Mouse (Mus musculus) erythroid progenitor cell, adult 5-6 weeks (primary cell): ENCODE results near the gene Ifitm2. TPM values are rescaled to one million over a fixed set of nuclear protein-coding genes. Genes with fewer than 3 reads are reported as not detected.
"Not testable (repeated sequence)": the region's sequence is repeated elsewhere in the genome, so short reads cannot be mapped to it uniquely, and the experiment has no call there.

Experiments used
- ATAC-seq: replicated peaks from 2 replicates; pipeline ENCODE4 v1.8.0; 2016; ENCODE audit warnings: moderate number of reproducible peaks, mild to moderate bottlenecking, moderate TSS enrichment, inconsistent platforms; ENCODE audit not compliant: poor library complexity, low FRiP score, severe bottlenecking
- total RNA-seq, 2 experiments: library from RNA; stranded (forward) in 1 of 2; stranded (reverse) in 1 of 2; fragments of 150-400 nt in 1 of 2; fragments of 186-747, 209-891 nt in 1 of 2; gene quantifications; 2 replicates each; pipeline versions ENCODE4 v1.2.3 to v1.2.4; 2015 to 2017; ENCODE audit warnings: low replicate concordance in 2 of 2

Gene Ifitm2
- total RNA-seq (2015; ENCODE audit: low replicate concordance), result 61.6 and 73.4 TPM in 2 replicates
- 14.5 and 51.7 TPM in 2 replicates for total RNA-seq (2017; ENCODE audit: low replicate concordance)

- ATAC-seq, result no peak
Observed at GRCm38 (mm10) chr7:140955758-140956555, at the start of gene Ifitm2, which contains the start of gene Gm45717. Gene Ifitm2 (minus strand): TSS chr7:140955987. Gene Gm45717 (minus strand): TSS chr7:140955937.

- no peak for ATAC-seq
Observed at GRCm38 (mm10) chr7:141003248-141004010, 47.6 kb upstream of the Ifitm2 start.

GRCm38 (mm10) chr7:141000881-141001708 lies 45.3 kb upstream of the Ifitm2 start:
- no peak for ATAC-seq

- no peak for ATAC-seq
Observed at GRCm38 (mm10) chr7:140998853-140999700, 43.3 kb upstream of the Ifitm2 start.

- ATAC-seq, result no peak
Observed at GRCm38 (mm10) chr7:140997817-140998216, 42.0 kb upstream of the Ifitm2 start.

- ATAC-seq, result no peak
Observed at GRCm38 (mm10) chr7:140991117-140991689, 35.4 kb upstream of the Ifitm2 start.

- ATAC-seq, result no peak
Observed at GRCm38 (mm10) chr7:140990622-140991021, 34.8 kb upstream of the Ifitm2 start.

- no peak for ATAC-seq
Observed at GRCm38 (mm10) chr7:140990185-140990584, 34.4 kb upstream of the Ifitm2 start.

- ATAC-seq, result no peak
Observed at GRCm38 (mm10) chr7:140989022-140989421, 33.2 kb upstream of the Ifitm2 start.

GRCm38 (mm10) chr7:140987182-140988138 lies 31.7 kb upstream of the Ifitm2 start:
- ATAC-seq, result no peak

GRCm38 (mm10) chr7:140982971-140983370 lies 27.2 kb upstream of the Ifitm2 start:
- ATAC-seq, result no peak

- no peak for ATAC-seq
Observed at GRCm38 (mm10) chr7:140981704-140982103, 25.9 kb upstream of the Ifitm2 start.

- not testable (repeated sequence) for ATAC-seq
Observed at GRCm38 (mm10) chr7:140976720-140977119, 20.9 kb upstream of the Ifitm2 start.

GRCm38 (mm10) chr7:140975465-140975864 lies 19.7 kb upstream of the Ifitm2 start:
- ATAC-seq, result no peak

GRCm38 (mm10) chr7:140974940-140975339 lies 19.2 kb upstream of the Ifitm2 start:
- ATAC-seq, result no peak

GRCm38 (mm10) chr7:140973396-140974165 lies 17.8 kb upstream of the Ifitm2 start:
- ATAC-seq, result no peak
